Mouse (Mus musculus): ENCODE results near the gene Acvr1c. TPM values are rescaled to one million over a fixed set of nuclear protein-coding genes. Genes with fewer than 3 reads are reported as not detected.

Acvr1c gene
- polyA plus RNA-seq, 1 experiment from 2014 or later, result 0.73 TPM

GRCm38 (mm10) chr2:58279163-58279562, 78.5 kb downstream of the Acvr1c start:
- ATAC-seq, result no peak
- H3K9ac ChIP-seq (replicated peaks), result no peak overlapping the region
- no peaks in the 10 kb centered on the region for H3K36me3 ChIP-seq
- no peak overlapping the region for H3K4me3 ChIP-seq (replicated peaks)
- H3K4me2 ChIP-seq (replicated peaks), result no peak overlapping the region
- H3K4me1 ChIP-seq (replicated peaks), result no peaks in the 10 kb centered on the region
- 84% methylated on average over 5 of the region's 5 CpGs for WGBS
- no peaks in the 10 kb centered on the region for H3K9me3 ChIP-seq
- H3K27me3 ChIP-seq, result no peaks in the 10 kb centered on the region
- H3K27ac ChIP-seq, result no peak overlapping the region

GRCm38 (mm10) chr2:58276454-58276853, 81.2 kb downstream of the Acvr1c start:
- Histone ChIP-seq H3K27me3 (no peaks in the 10 kb centered on the region), H3K4me2 (replicated peaks) (no peak overlapping the region), H3K9ac (replicated peaks) (no peak overlapping the region), H3K9me3 (no peaks in the 10 kb centered on the region), H3K4me1 (replicated peaks) (no peaks in the 10 kb centered on the region), H3K36me3 (no peaks in the 10 kb centered on the region), H3K4me3 (replicated peaks) (no peak overlapping the region), H3K27ac (no peak overlapping the region)
- ATAC-seq, result no peak
- WGBS, result 91% methylated on average over 7 of the region's 7 CpGs

- H3K4me1 ChIP-seq (replicated peaks), result no peaks in the 10 kb centered on the region
- 90% methylated on average over 4 of the region's 4 CpGs for WGBS
- H3K36me3 ChIP-seq, result no peaks in the 10 kb centered on the region
- no peak overlapping the region for H3K9ac ChIP-seq (replicated peaks)
- ATAC-seq, result no peak
- H3K4me2 ChIP-seq (replicated peaks), result no peak overlapping the region
- H3K27me3 ChIP-seq, result no peaks in the 10 kb centered on the region
- H3K4me3 ChIP-seq (replicated peaks), result no peak overlapping the region
- H3K9me3 ChIP-seq, result no peaks in the 10 kb centered on the region
- H3K27ac ChIP-seq, result no peak overlapping the region
Observed at GRCm38 (mm10) chr2:58240639-58241038, 117.1 kb downstream of the Acvr1c start.

- no peak for ATAC-seq
- Histone ChIP-seq H3K9me3 (no peaks in the 10 kb centered on the region), H3K27me3 (no peaks in the 10 kb centered on the region), H3K36me3 (no peaks in the 10 kb centered on the region), H3K9ac (replicated peaks) (no peak overlapping the region), H3K4me3 (replicated peaks) (no peak overlapping the region), H3K27ac (no peak overlapping the region), H3K4me1 (replicated peaks) (no peaks in the 10 kb centered on the region), H3K4me2 (replicated peaks) (no peak overlapping the region)
- 75% methylated on average over 2 of the region's 2 CpGs for WGBS
Observed at GRCm38 (mm10) chr2:58237487-58237886, 120.2 kb downstream of the Acvr1c start.

Other genes with a start within 250 kb of the Acvr1c start
- 0.34 and 0.50 TPM in 2 replicates for gene Cytip, start 162.4 kb downstream of the Acvr1c start, polyA plus RNA-seq (2015; fragmentation: Nextera tagmentation; extraction: Ambion mirVana)
- not detected in 2 replicates for gene Gm17409, start 112.2 kb upstream of the Acvr1c start, polyA plus RNA-seq (2015; fragmentation: Nextera tagmentation; extraction: Ambion mirVana)
- gene Acvr1, start 209.3 kb upstream of the Acvr1c start, polyA plus RNA-seq (2015; fragmentation: Nextera tagmentation; extraction: Ambion mirVana), result 3.6 and 4.2 TPM in 2 replicates
- 9.8 and 11.6 TPM in 2 replicates for gene Upp2, start 209.4 kb upstream of the Acvr1c start, polyA plus RNA-seq (2015; fragmentation: Nextera tagmentation; extraction: Ambion mirVana)

All from midbrain, embryonic 13.5 days (tissue).